Mouse (Mus musculus): ENCODE measurements around the gene C2cd4b. TPM values are rescaled to one million over a fixed set of nuclear protein-coding genes. Genes with fewer than 3 reads are reported as not detected.
A peak's percentile ranks its signal among the peaks of the same experiment; 100 is the strongest.

Gene C2cd4b
- polyA plus RNA-seq, 1 experiment from 2014 or later = 0.85 TPM

DNA sequence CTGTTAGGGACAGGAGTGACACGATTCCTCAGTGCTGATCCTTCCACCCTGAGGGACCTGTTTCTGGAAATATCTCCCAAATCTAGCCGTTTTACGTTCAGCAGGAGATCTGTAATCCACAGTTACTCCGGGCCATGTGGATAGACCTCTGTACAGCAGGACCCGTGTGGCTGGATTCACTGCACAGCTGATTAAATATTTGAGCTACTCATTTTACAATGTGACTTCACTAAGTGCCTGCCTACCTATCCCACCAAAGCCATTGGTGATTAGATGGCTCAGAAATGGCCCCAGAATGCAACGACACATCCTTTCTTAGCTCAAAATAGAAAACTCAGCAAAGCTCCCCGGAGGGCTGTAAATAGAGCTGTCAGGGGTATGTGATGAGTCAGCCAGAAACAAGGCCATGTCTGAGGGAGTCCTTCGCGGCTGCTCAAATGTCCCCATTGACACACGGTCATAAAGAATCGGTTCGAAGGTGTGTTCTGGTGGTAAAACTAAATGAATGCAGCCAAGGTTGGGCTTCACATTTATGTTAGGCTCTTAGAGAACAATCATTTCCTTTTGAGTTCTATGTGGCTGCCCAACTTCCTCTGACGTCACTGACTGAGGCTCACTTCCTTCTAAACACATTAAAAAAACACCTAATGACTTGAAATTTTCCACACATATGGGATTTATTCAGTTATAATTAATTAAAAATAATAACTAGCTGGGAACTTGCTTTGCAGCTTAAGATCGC lies 40.0 kb downstream of the C2cd4b start:
- H3K9me3 ChIP-seq (ENCODE audit: control insufficient read depth, low read length) = no peaks in the 10 kb centered on the region
- no peaks in the 10 kb centered on the region for H3K36me3 ChIP-seq (ENCODE audit: control insufficient read depth, insufficient read depth, low read length)
- no peak overlapping the region for H3K27ac ChIP-seq (ENCODE audit: low read depth)
- no peak overlapping the region for H3K9ac ChIP-seq (ENCODE audit: low read length)
- H3K4me2 ChIP-seq (ENCODE audit: low read length) = no peak overlapping the region
- DNase-seq (ENCODE audit: low spot score) (no peak), ATAC-seq (replicated peaks; ENCODE audit: low FRiP score, low TSS enrichment, low read depth) (peak; percentile 67)
- no peaks in the 10 kb centered on the region for H3K27me3 ChIP-seq (replicated peaks; ENCODE audit: control insufficient read depth, insufficient read depth, low read length)
- 56% methylated on average over 14 of the region's 14 CpGs for WGBS
- H3K4me3 ChIP-seq (ENCODE audit: low read depth, low read length) = no peak overlapping the region
- H3K4me1 ChIP-seq (replicated peaks; ENCODE audit: control insufficient read depth, insufficient read depth, low read length) = no peaks in the 10 kb centered on the region

DNA sequence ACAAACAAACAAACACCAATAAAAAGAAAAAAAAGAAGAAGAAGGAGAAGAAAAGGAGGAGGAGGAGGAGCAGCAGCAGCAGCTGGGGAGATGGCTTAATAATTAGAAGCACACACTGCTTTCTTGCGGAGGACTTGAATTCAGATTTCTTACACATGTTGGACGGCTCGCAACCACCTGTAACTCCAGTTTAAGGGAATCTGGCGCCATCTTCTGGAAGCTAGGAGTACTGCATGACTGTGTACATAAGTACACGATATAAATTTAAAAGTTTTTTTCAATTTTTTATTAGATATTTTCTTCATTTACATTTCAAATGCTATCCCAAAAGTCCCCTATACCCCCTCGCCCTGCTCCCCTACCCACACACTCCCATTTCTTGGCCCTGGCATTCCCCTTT lies 43.0 kb downstream of the C2cd4b start:
- no peaks in the 10 kb centered on the region for H3K9me3 ChIP-seq (ENCODE audit: control insufficient read depth, low read length)
- 41% methylated on average over 6 of the region's 6 CpGs for WGBS
- no peaks in the 10 kb centered on the region for H3K36me3 ChIP-seq (ENCODE audit: control insufficient read depth, insufficient read depth, low read length)

DNA sequence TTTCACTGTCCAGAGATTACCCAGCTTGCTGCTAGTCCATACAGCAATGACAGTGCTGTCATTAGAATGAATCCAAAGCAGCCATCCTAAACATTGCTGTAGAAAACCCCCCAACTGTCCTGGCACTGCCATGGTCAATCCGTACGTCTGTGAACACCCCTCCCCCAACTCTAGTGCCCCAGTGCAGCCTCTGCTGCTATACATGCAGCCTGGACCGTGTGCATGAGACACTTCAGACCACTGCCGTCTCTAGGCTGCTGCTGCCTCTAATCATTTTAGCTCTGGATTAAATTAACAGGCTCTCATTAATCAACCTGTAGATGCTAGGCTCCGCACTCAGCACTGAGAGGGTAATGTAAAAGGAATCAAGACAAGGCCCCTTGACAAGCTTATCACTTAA lies 47.8 kb downstream of the C2cd4b start:
- no peak overlapping the region for H3K4me3 ChIP-seq (ENCODE audit: low read depth, low read length)
- H3K27ac ChIP-seq (ENCODE audit: low read depth) = no peak overlapping the region
- ATAC-seq (replicated peaks; ENCODE audit: low FRiP score, low TSS enrichment, low read depth) (no peak), DNase-seq (ENCODE audit: low spot score) (no peak)
- no peaks in the 10 kb centered on the region for H3K4me1 ChIP-seq (replicated peaks; ENCODE audit: control insufficient read depth, insufficient read depth, low read length)
- H3K36me3 ChIP-seq (ENCODE audit: control insufficient read depth, insufficient read depth, low read length) = no peaks in the 10 kb centered on the region
- no peaks in the 10 kb centered on the region for H3K27me3 ChIP-seq (replicated peaks; ENCODE audit: control insufficient read depth, insufficient read depth, low read length)
- no peak overlapping the region for H3K9ac ChIP-seq (ENCODE audit: low read length)
- H3K9me3 ChIP-seq (ENCODE audit: control insufficient read depth, low read length) = no peaks in the 10 kb centered on the region
- H3K4me2 ChIP-seq (ENCODE audit: low read length) = no peak overlapping the region
- WGBS = 44% methylated on average over 5 of the region's 5 CpGs

More for the DNA sequence above, 43.0 kb downstream of the C2cd4b start:
- Histone ChIP-seq H3K9ac (ENCODE audit: low read length) (no peak overlapping the region), H3K4me2 (ENCODE audit: low read length) (no peak overlapping the region), H3K27ac (ENCODE audit: low read depth) (no peak overlapping the region), H3K4me1 (replicated peaks; ENCODE audit: control insufficient read depth, insufficient read depth, low read length) (no peaks in the 10 kb centered on the region), H3K27me3 (replicated peaks; ENCODE audit: control insufficient read depth, insufficient read depth, low read length) (no peaks in the 10 kb centered on the region), H3K4me3 (ENCODE audit: low read depth, low read length) (no peak overlapping the region)
- ATAC-seq (replicated peaks; ENCODE audit: low FRiP score, low TSS enrichment, low read depth) = no peak
- DNase-seq (ENCODE audit: low spot score) = peak; percentile 62

DNA sequence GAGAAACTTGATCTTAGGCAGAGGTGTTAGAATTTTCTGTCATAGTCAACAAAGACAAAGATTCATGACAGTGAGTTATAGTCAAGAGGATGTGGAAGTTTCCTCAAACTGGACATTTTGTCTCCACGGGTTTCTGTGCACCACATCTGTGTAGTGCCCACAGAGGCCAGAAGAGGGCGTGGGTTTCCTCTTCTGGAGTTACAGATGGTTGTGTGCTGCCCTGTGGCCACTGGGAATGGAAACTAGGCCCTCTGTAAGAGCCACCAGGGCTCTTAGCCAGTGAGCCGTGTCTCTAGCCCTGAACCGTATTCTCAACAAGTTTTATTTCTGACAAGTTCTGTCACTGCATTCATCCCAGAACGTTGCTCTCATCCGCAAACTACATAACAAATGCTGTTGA lies 51.3 kb downstream of the C2cd4b start:
- H3K4me3 ChIP-seq (ENCODE audit: low read depth, low read length) = no peak overlapping the region
- no peaks in the 10 kb centered on the region for H3K27me3 ChIP-seq (replicated peaks; ENCODE audit: control insufficient read depth, insufficient read depth, low read length)
- no peak overlapping the region for H3K27ac ChIP-seq (ENCODE audit: low read depth)
- no peak overlapping the region for H3K4me2 ChIP-seq (ENCODE audit: low read length)
- DNase-seq (ENCODE audit: low spot score) = no peak
- ATAC-seq (replicated peaks; ENCODE audit: low FRiP score, low TSS enrichment, low read depth) = no peak
- no peaks in the 10 kb centered on the region for H3K9me3 ChIP-seq (ENCODE audit: control insufficient read depth, low read length)
- 64% methylated on average over 6 of the region's 6 CpGs for WGBS
- H3K9ac ChIP-seq (ENCODE audit: low read length) = no peak overlapping the region
- H3K36me3 ChIP-seq (ENCODE audit: control insufficient read depth, insufficient read depth, low read length) = no peaks in the 10 kb centered on the region
- H3K4me1 ChIP-seq (replicated peaks; ENCODE audit: control insufficient read depth, insufficient read depth, low read length) = peaks cover 7% of the 10 kb centered on the region; the same call in 1 of the 2 replicates

Small RNAs within 50 kb of the gene (microRNA-seq; reads per million reads assigned to microRNA genes)
- gene Mir7241 = not detected
- gene Mir7242 = not detected

Other genes starting within 250 kb of the C2cd4b start
- gene Tln2, start 199.7 kb upstream of the C2cd4b start, polyA plus RNA-seq (2014; fragmentation: Nextera tagmentation; extraction: Ambion mirVana) = 27.6 and 33.1 TPM in 2 replicates
- 1.6 and 2.0 TPM in 2 replicates for gene C2cd4a, start 72.9 kb downstream of the C2cd4b start, polyA plus RNA-seq (2014; fragmentation: Nextera tagmentation; extraction: Ambion mirVana)
- 7.2 and 7.9 TPM in 2 replicates for gene Vps13c, start 81.0 kb downstream of the C2cd4b start, polyA plus RNA-seq (2014; fragmentation: Nextera tagmentation; extraction: Ambion mirVana)